Mouse (Mus musculus) cerebellum, adult 11 months (tissue): ENCODE measurements at regions not wholly inside any gene's neighbourhood (a gene's known extent, or its start where the extent isn't known, plus 50 kb on each side); places are given as distances from the start of the nearest gene placed in this dataset.

Experiments used
- DNase-seq: peaks from one replicate; pipeline ENCODE4 v3.0.0; 2022

- no peak for DNase-seq
Observed at GRCm38 (mm10) chr15:41920270-41920669, 1786.1 kb downstream of the 9330182O14Rik start.

- no peak for DNase-seq
Observed at GRCm38 (mm10) chr15:41936697-41937096, 1802.5 kb downstream of the 9330182O14Rik start.

GRCm38 (mm10) chr15:41945226-41945625 is 1811.1 kb downstream of the 9330182O14Rik start:
- no peak for DNase-seq

GRCm38 (mm10) chr15:41947888-41948287 is 1813.7 kb downstream of the 9330182O14Rik start:
- no peak for DNase-seq

- no peak for DNase-seq
Observed at GRCm38 (mm10) chr15:41948347-41949093, 1814.4 kb downstream of the 9330182O14Rik start.

GRCm38 (mm10) chr15:41949094-41949461 is 1814.9 kb downstream of the 9330182O14Rik start:
- DNase-seq = no peak

GRCm38 (mm10) chr15:41951276-41951675 is 1817.1 kb downstream of the 9330182O14Rik start:
- DNase-seq = no peak

- no peak for DNase-seq
Observed at GRCm38 (mm10) chr15:41960597-41960996, 1826.4 kb downstream of the 9330182O14Rik start.

GRCm38 (mm10) chr15:41970877-41971276 is 1836.7 kb downstream of the 9330182O14Rik start:
- no peak for DNase-seq

- DNase-seq = peak; percentile 77
Observed at GRCm38 (mm10) chr15:41973263-41973662, 1839.1 kb downstream of the 9330182O14Rik start.

GRCm38 (mm10) chr15:41977196-41977595 is 1843.0 kb downstream of the 9330182O14Rik start:
- no peak for DNase-seq

- DNase-seq = peak; percentile 33
Observed at GRCm38 (mm10) chr15:41977649-41978231, 1843.6 kb downstream of the 9330182O14Rik start.

GRCm38 (mm10) chr15:41983261-41983660 is 1849.1 kb downstream of the 9330182O14Rik start:
- no peak for DNase-seq

- DNase-seq = no peak
Observed at GRCm38 (mm10) chr15:41984267-41984666, 1850.1 kb downstream of the 9330182O14Rik start.

- no peak for DNase-seq
Observed at GRCm38 (mm10) chr15:41986264-41986663, 1852.1 kb downstream of the 9330182O14Rik start.

GRCm38 (mm10) chr15:41989065-41989464 is 1854.9 kb downstream of the 9330182O14Rik start:
- no peak for DNase-seq

GRCm38 (mm10) chr15:41991816-41992215 is 1857.7 kb downstream of the 9330182O14Rik start:
- no peak for DNase-seq

- DNase-seq = peak; percentile 59
Observed at GRCm38 (mm10) chr15:42032286-42032685, 1898.1 kb downstream of the 9330182O14Rik start.

- DNase-seq = no peak
Observed at GRCm38 (mm10) chr15:42047088-42047976, 1913.2 kb downstream of the 9330182O14Rik start.

- no peak for DNase-seq
Observed at GRCm38 (mm10) chr15:42056772-42057171, 1922.6 kb downstream of the 9330182O14Rik start.

GRCm38 (mm10) chr15:42068207-42068831 is 1934.2 kb downstream of the 9330182O14Rik start:
- peak; percentile 85 for DNase-seq

GRCm38 (mm10) chr15:42069072-42069471 is 1934.9 kb downstream of the 9330182O14Rik start:
- DNase-seq = no peak

GRCm38 (mm10) chr15:42073486-42073885 is 1939.3 kb downstream of the 9330182O14Rik start:
- no peak for DNase-seq
